Mouse (Mus musculus): ENCODE measurements around the gene Morf4l1.
"Not testable (repeated sequence)": the region's sequence is repeated elsewhere in the genome, so short reads cannot be mapped to it uniquely, and the experiment has no call there.

Morf4l1 gene

DNA sequence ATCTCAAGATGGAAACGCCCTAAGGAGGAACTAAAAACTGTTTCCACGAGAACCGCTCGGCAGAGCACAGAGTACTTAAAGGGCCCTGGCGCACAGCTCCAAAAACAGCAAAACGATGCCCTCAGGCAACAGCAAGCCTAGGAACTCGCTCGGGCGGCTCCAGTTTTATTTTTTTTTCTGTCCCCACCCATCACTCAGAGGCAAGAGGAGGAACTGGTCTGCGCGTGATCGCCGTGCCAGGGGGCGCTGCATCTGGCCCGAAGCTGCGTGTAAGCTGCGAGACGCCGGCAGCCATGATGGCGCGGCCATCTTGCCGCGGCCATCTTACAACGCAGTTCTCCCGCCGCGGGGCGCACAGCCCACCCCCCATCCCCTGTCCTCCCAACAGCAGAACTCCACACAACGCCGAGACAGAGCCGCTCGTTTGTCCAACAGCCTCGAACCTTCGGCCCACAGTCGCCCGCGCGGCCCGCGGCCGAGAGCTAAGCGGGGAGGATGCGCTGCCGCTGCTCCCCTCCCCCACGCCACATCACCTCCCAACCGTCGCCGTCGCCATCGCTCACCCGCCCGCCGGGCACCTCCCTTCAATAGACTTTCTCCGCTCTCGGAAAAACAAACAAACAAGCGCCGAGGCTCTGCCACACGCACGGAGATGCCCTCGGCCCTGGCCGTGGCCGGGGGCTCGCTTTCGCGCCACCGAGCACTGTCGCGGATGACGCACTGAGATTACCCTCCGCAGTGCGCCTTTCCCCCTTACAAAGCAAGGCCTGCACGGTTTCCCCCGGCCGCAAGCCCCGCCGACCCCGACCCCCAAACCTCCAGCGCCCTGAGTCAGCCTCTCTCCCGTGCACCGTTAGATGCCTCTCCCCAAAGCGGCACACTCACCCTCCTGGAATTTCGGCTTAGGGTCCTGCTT, 665 bp downstream of the Morf4l1 start:
- in situ Hi-C loops (cut with MseI, MboI) = no loop called here

- in situ Hi-C loops (cut with MseI, MboI) = no loop called here
These were observed 1.4 kb downstream of the Morf4l1 start for GRCm38 (mm10) chr9:90113151-90113550.

DNA sequence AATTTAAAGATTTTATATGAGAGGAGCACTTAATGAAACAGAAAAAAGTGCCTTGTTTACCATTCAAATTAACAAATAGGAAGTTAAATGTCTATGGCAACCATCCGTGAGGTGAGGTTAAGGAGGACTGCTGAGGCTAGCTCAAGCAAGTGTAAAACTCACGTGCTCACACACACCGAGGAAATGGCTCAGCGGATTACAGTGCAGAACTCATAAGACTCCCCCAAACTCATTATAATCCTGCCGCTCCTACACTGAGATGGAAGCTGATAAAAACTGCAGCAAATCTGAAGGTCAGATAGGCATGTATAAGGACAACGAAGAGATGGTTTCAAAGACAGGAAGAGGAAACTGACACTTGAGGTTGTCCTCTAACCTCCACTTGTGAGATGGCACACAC, 5.2 kb downstream of the Morf4l1 start:
- in situ Hi-C loops (cut with MseI, MboI) = no loop called here

GRCm38 (mm10) chr9:90108272-90108671, 6.3 kb downstream of the Morf4l1 start:
- in situ Hi-C loops (cut with MseI, MboI) = no loop called here

- in situ Hi-C loops (cut with MseI, MboI) = no loop called here
These were observed 7.7 kb downstream of the Morf4l1 start for GRCm38 (mm10) chr9:90106915-90107314.

GRCm38 (mm10) chr9:90105462-90105861, 9.1 kb downstream of the Morf4l1 start:
- in situ Hi-C loops (cut with MseI, MboI) = no loop called here

- in situ Hi-C loops (cut with MseI, MboI) = no loop called here
These were observed 13.8 kb downstream of the Morf4l1 start for GRCm38 (mm10) chr9:90100760-90101159.

GRCm38 (mm10) chr9:90098934-90099333, 15.6 kb downstream of the Morf4l1 start:
- in situ Hi-C loops (cut with MseI, MboI) = no loop called here

GRCm38 (mm10) chr9:90089339-90090104, 25.1 kb downstream of the Morf4l1 start:
- in situ Hi-C loops (cut with MseI, MboI) = no loop called here

- in situ Hi-C loops (cut with MseI, MboI) = no loop called here
These were observed 26.6 kb downstream of the Morf4l1 start for GRCm38 (mm10) chr9:90087906-90088485.

DNA sequence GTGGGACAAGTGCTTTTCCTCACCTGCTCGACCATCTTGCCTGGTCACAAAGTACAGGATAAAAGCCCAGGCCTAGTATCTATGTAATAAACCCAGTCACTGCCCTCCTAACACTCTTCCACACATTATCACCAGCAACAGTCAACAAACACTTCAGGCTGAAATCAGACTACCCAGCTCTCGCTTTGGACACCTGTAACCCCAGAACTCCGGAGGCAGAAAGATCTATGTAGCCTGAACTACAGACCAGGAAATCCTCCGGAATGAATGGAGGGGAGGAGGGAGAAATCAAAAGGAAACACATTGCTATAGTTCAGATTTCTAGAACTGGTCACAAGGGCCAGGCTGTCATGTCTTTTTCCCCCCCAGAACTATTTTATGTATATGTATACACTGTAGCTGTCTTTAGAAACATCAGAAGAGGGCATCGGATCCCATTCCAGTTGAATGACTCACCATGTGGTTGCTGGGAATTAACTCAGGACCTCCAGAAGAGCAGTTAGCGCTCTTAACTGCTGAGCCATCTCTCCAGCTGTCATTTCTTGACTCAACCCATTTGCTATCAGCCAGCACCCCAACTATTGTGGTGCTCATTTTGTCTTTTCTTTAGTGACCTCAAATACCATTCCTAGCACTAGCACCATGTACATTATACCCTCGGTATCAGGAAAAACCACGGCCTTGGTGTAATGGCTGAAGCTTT, 29.7 kb downstream of the Morf4l1 start:
- in situ Hi-C loops (cut with MseI, MboI) = no loop called here

DNA sequence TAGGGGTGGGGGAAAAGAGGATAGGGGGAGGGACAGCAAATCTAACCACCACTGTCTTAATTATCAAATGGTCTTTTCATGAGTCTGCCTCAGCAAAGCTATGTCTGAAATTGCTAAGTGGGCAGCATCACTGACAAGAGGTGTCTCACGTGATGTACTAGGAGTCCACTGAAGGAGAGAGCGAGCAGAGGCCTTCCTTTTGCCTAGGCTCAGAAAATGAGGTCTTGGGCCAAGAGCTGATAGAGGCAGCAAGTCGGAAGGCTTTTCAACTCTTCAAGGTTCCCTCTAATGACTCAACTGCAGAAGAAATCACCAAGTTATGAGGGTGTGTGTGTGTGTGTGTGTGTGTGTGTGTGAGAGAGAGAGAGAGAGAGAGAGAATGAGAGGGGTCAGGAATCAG, 30.4 kb downstream of the Morf4l1 start:
- in situ Hi-C loops (cut with MseI, MboI) = no loop called here

DNA sequence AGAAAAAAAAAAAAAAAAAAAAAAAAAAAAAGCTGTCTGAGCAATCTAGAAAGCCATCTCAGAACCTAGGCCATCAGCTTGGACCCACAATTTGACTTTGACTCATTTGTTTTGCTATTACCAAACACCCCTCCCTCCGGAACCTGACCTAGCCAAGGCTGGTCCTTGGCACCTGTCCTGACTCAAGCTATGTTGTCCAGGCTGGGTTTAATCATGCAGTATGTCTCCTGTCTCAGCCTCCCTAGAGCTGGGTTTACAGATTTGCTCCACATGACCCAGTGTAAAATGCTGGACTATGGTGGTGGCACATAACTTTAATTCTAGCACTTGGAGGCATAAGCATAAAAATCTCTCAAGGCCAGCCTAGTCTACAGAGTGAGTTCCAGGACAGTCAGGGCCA, 31.6 kb downstream of the Morf4l1 start:
- in situ Hi-C loops (cut with MseI, MboI) = no loop called here

DNA sequence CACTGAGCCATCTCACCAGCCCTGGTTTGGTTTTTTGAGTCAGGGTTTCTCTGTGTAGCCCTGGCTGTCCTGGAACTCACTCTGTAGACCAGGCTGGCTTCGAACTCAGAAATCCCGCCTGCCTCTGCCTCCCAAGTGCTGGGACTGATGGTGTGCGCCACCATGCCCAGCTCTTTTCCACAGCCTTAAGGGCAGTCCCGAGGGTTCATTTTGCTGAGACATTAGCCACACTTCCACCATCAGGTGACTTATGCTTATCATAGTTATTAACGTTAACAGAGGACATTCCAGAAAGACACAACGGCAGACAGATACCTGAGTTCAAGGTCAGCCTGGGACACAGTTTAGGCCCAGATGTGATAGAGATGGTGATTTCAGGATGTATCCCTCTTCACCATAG, 32.6 kb downstream of the Morf4l1 start:
- in situ Hi-C loops (cut with MseI, MboI) = not testable (repeated sequence)

- in situ Hi-C loops (cut with MseI, MboI) = loop anchor here (5.0 to 10.0 kb wide), 3 partner anchors 100 to 252 kb away; no protein-coding TSS in a partner anchor
These were observed 37.6 kb downstream of the Morf4l1 start for GRCm38 (mm10) chr9:90076849-90077461.

DNA sequence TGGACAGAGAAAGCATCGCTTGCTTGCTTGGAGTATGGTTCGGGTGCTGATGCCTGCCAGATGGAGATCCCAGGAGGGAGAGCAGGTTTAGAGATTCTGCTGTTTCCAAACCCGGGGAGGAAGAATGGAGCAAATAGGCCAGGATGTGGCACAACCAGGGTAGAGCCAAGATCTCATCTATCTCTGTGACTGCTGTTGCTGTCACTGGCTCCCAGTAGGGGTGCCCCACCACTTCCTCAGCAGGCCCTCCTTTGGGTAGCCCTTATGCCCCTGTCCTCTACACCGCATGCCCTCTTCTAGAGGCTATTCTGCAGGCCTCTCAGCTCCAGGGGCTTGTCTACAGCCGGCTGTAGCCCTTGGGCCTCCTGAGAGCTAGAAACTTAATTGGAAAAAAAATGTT, 38.4 kb downstream of the Morf4l1 start:
- in situ Hi-C loops (cut with MseI, MboI) = loop anchor here (5.0 to 10.0 kb wide), 3 partner anchors 99 to 251 kb away; no protein-coding TSS in a partner anchor

DNA sequence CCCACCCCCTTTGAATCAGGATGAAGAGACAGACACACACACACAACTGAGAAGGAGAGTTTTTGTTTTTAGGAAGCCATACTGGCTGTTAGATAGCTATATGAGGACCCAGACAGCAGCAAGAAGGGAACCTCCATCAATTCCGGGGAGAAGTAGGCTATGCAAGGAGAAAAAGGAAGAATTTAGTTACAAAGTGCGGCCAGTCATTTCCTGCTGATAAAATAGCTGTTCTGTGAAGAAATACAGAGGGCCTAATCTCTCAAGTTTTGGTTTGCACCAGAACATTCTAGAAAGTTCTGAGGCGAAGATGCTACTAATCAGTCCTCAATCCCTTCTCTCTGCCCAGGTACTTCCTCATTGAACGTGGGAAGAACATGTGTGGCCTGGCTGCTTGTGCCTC, 39.2 kb downstream of the Morf4l1 start:
- in situ Hi-C loops (cut with MseI, MboI) = loop anchor here (5.0 to 10.0 kb wide), 3 partner anchors 98 to 251 kb away; no protein-coding TSS in a partner anchor

- in situ Hi-C loops (cut with MseI, MboI) = loop anchor here (5.0 to 10.0 kb wide), 2 partner anchors 243 to 245 kb away; no protein-coding TSS in a partner anchor
These were observed 44.4 kb downstream of the Morf4l1 start for GRCm38 (mm10) chr9:90070174-90070573.

DNA sequence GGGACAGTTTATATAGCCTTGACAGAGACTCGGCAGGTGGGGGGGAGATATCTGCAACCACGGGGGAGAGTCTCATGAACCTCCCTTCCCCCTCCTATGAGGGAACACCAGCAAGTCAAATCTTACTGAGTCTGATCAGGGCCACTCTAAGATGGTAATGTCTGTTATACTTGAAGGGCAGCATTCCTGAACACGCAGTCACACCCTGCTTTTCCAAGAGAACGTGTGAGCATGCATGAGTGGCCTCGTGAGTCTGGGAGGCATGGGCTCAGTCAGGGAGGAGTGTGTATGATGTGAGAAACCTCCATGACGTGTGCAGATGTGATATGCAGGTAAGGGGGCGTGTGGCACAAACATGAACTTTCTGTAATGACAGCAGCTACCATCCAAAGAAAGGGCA, 45.1 kb downstream of the Morf4l1 start:
- in situ Hi-C loops (cut with MseI, MboI) = no loop called here

GRCm38 (mm10) chr9:90068786-90069185, 45.8 kb downstream of the Morf4l1 start:
- in situ Hi-C loops (cut with MseI, MboI) = no loop called here

GRCm38 (mm10) chr9:90067341-90067740, 47.2 kb downstream of the Morf4l1 start:
- in situ Hi-C loops (cut with MseI, MboI) = no loop called here
